Mouse (Mus musculus): ENCODE measurements around the gene Ybx2. TPM values are rescaled to one million over a fixed set of nuclear protein-coding genes. Genes with fewer than 3 reads are reported as not detected.
"Not testable (repeated sequence)": the region's sequence is repeated elsewhere in the genome, so short reads cannot be mapped to it uniquely, and the experiment has no call there.

Ybx2 gene
- total RNA-seq, 1 experiment from 2014 or later: 27.3 TPM

DNA sequence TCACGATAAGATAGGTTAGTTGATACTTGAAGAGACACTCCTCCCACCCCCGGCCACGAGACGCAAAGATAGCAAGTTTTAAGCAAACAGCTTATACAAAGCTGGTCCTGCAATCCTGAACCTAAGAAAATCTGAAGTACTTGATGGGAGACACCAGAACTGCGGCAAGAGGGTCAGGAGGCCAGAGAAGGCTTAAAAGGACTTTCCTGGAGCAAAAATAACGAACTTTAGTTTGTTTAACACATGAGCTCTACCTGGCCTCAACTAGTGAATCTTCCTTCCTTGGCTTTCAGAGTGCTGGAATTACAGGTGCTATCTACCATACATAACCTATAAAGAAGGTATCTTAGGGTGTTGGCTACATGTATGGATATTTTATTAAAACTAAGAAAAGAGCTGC lies 915 bp upstream of the Ybx2 start:
- no peak for DNase-seq

DNA sequence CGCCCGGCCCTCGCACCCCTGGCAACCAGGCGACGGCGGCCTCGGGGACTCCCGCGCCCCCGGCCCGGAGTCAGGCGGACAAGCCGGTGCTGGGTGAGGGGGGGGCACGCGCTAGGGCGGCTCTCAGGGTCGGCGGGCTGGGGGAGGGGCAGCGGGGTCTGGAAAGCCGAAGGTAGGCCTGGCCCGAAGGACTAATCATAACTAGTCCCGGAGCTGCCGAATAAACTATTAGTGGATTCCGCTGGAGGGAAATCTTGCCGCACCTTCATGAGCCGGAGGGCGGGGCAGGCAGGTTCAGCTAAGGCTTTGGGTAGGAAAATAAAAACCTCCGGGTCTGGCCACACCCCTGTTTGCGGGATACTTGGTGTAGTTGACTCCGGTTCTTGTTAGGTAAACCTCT lies 560 bp downstream of the Ybx2 start:
- DNase-seq: peak; percentile 55

DNA sequence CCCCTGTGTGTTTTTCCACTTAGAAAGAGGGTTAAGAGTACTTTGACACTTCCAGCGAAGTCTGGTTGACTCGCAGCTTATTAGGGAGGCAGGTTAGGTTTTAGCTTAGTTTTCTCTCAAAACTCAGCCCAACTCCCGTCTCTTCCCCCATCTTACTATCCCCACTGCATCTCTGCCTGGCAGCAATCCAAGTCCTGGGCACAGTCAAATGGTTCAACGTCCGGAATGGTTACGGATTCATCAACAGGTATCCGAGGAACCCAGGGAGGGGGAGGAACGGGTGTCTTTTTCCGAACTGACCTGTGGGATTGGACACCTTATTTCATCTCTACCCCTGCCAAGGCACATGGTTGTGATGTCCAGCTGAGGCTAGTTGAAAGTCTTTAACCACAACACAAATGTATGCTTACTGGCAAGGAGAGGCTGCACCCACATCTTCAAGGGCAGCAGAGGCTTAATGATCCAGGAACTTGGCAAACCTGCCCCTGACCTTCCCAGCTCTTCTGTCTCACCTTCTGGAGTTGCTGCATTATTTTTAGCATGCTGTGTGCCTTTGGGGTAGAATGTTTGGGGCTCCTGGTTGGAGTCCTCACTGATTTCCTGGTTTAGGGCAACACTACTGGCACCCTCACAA lies 1.2 kb downstream of the Ybx2 start:
- no peak for DNase-seq

DNA sequence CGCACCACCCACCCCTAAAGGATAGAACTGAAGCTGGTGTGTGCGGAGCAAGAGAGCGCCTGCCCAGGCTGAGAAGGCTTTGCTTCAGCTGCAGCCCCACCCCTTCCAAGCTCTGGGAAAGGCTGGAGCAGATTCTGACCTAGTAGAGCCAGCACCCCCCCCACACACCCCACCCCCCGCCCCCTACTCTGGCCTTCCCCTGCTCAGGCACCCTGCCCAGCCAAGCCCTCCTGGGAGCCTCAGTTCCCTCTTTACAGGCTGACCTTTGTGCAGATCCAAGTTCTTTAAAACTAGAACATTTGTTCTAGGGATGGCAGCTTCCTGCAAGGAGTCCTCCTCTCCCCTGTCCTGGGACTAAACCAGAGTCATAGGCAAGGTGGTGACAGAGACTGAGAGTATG lies 1.8 kb downstream of the Ybx2 start:
- peak; percentile 81 for DNase-seq

DNA sequence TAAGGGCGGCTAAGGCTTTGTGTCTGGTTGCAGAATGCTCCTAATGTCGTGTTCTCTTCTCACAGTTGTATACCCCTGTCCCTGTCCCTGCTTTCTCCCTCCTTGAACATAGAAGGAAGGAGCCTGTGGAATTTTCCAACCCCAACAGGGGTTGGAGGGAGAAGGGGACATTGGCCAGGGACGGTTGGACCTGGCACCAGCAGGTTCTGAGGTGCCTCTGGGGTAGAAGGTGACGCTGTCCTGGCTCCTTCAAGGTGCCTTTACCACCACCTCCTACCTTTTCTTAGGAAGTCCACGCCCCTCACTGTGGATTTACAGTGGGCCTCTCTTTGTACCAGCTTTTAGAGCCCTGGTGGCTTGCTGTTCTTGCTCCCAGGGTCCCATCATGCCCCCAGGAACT lies 2.2 kb downstream of the Ybx2 start:
- peak; percentile 14 for DNase-seq

DNA sequence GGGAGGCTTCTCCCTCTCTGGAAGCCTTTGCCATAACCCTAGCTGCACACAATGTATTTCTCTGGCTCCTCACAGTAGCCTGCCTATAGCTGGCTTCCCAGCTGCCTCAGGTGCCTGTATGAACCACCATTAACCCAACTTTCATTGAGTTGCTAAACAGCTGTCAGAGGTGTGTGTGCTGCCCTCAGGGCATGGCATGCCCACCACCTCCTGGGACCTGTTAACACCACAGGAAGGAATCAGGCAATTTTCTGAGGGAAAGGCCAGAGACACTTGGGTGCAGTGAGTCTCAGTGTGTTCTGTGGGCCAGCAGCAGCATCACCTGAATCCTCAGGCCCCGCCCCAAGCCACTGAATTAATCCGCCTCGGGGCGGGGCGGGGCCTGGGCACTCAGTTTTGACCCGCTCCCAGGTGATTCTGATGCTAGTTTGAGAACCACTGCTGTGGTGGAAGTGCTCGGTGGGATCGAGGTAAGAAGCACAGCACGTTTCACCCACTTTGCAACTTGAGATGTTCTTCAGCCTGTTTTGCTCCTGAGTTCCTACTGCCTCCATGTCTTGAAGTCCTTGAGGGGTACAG lies 2.9 kb downstream of the Ybx2 start:
- DNase-seq: peak; percentile 17

DNA sequence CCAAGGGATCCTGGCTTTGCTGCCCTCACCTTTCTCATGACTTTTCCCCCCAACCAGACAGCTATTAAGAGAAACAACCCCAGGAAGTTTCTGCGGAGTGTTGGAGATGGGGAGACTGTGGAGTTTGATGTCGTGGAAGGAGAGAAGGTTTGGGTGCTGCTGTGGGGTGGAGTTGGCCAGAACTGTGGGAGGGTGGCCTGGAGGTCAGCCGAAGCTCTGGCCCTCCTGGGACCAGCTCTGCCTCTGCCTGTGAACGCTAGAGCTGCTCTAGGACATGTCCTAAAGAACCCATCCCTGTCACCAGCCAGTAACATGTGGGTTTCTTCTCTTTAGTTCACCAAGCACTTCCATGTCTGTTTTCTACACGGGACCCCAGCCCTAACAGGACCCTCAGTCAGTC lies 3.6 kb downstream of the Ybx2 start:
- DNase-seq: peak; percentile 46

DNA sequence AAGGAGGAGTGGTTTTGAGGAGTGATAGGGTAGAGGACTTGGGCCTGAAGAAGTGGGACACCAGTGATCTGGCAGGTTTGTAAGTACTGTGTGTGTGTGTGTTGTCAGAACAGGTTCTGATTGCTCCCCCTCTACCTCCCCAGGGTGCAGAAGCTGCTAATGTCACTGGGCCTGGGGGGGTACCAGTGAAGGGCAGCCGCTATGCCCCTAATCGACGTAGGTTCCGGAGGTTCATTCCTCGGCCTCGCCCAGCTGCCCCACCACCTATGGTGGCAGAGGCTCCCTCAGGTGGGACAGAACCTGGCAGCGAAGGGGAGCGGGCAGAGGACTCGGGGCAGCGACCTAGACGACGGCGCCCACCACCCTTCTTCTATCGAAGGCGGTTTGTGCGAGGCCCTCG lies 4.1 kb downstream of the Ybx2 start:
- DNase-seq: no peak

DNA sequence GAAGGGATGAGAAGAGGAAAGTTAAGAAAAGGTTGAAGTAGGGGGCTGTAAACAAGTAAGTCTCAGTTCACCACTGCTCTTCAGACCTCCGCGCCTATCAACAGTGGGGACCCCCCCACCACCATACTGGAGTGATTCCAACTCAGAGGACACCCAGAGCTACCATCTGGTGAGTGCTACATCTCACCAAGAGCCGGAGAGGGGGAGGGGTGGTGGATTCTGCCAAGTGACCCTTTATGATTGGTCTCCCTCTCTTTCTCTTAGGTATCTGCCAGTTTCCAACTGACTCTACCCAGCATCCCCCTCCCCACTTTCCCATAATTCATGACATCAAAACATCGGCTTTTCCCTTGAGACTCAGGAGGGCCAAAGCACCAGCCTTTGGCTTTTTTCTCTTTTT lies 5.4 kb downstream of the Ybx2 start:
- DNase-seq: no peak

DNA sequence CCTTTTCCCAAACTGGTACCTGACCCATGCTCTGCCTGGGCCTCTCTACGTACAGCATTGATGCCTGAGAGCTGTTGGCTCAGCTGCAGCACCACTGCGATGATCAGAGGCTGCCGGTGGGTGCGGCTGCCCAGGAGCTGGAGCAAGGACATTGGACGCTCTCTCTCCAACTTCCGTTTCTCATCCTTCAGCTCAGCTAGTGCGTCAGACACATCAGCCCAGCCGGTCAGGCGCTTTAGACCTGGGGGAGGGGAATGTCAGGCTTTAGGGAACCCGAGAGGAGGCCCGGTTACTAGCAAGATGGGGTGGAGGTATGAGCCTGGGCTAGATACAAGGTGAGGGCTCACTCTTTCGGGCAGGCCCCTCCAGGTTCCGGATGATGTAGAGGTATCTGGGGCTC lies 9.6 kb downstream of the Ybx2 start:
- peak; percentile 81 for DNase-seq

DNA sequence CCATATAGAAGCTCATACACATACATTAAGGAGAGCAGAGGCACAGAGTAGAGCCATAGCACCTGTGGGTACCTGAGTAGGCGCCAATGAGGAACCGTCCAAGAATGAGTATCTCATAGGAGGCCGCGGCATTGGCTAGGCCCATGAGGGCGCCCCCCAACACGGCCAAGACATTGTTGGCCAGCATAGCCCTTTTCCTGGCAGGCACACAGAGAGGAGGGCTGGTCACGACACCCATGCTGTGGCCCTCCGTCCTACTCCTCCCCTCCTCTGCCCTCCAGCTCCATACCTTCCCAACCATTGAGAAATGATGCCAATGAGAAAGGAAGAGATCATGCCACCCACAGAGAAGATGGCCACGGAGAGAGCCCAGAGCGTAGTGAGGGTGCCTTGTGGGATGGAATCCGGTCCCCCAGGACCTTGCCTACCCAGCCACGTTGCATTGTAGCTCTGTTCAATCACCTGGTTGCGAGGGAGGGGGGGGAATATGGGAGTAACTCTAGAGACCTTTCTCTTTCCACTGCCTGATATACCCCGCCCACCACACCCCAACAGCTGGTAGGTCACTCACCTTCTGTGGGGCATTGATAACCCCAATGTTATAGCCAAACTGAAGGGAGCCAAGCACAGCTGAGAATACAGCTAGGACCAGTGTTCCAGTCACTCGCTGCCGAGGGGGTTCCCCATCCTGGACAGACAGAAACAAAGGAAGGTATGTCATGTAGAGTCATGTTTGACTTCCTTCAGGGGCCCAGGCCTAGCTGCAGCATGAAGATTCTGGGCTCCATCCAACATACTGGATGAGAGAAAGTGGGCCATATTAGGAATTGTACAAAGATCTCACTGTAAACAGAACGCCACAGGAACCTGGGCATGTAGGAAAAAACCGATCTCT lies 10.6 kb downstream of the Ybx2 start:
- DNase-seq: peak; percentile 9

DNA sequence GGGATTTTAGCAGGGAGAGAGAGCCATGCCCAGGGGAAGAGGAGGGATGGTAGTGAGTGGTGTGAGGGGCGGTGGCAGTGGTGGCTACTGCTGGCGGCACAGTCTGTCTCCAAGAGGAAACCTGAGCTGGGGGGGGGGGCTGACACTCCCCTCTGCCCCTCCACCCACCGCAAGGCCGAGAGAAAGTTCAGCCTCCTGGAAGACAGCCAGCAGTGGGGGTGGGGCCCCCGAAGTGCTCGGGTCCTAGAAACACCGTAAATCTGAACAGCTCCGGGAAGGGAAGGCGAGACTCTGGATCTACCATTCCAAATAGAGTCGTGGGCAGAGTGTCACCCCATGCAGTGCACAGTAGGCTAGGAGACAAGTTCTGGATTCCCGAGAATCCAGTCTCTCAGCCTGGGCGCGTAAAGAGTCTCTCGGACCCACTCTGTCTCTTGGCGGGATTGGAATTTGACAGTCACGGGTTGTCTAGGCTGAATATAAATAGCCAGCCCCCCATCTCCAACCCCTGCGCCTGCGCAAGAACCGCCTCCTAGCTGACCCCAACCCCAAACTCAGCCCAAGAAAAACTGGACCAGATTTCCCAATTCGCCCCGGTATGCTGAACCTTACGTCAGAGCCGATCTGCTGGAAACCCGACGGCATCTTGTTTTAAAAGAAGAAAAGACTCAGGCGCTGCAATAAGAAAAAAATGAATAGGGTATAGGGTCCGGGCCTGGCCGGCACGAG lies 11.9 kb downstream of the Ybx2 start:
- peak; percentile 86 for DNase-seq

DNA sequence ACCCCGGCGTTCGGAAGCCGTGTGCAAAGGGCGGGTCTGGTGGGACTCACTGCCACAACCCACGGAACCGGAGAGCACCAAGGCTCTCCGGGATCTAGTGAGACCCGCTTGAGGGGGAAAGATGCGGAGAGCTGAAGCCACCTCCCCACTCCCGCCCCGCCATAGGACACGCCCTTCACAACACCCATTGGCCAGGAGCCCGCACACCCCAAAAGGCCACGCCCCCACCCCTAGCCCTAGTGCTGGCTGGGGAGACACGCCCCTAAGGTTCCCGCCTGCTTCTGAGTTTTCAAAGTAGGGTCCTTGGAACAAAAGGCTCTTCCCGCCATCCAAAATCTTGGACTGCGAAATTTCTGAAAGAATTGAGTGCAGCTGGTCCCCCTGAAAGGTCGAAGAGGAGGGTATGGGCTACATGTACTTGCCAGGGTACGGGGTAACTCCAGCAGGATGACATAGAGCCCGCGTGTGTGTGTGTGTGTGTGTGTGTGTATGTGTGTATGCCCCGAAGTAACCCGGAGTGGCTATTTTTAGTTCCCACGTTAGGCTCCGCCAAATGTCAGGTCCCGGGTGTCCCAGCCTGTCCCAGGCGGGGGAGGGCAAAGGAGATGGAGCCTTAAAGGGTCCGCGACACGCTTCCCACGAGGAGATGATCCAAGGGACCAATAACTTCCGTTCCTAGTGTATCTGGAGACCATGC lies 12.6 kb downstream of the Ybx2 start, which contains the start of gene Slc2a4:
Gene Slc2a4, minus strand, starts transcription at position 123 of the 697 bp plus-strand sequence.
- peak; percentile 98 for DNase-seq

DNA sequence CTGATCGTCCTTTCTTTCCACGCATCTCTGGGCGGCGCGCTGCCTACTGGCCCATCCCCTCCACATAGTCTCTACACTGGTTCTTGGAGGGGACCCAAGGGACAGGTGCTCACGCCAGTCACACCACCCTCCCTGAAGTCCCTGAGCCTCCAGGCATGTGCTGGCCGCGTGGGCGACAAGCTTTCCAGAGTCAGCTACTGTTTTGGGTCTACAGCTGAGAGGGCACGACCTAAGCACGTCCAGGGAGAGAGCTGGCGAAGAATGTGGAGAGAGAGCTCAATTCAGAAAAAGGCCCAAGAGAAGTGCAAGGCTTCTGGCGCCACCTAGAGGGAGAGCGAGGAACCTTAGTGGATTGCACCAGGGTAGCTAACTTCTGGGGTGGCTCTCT lies 13.2 kb downstream of the Ybx2 start:
- peak; percentile 93 for DNase-seq

DNA sequence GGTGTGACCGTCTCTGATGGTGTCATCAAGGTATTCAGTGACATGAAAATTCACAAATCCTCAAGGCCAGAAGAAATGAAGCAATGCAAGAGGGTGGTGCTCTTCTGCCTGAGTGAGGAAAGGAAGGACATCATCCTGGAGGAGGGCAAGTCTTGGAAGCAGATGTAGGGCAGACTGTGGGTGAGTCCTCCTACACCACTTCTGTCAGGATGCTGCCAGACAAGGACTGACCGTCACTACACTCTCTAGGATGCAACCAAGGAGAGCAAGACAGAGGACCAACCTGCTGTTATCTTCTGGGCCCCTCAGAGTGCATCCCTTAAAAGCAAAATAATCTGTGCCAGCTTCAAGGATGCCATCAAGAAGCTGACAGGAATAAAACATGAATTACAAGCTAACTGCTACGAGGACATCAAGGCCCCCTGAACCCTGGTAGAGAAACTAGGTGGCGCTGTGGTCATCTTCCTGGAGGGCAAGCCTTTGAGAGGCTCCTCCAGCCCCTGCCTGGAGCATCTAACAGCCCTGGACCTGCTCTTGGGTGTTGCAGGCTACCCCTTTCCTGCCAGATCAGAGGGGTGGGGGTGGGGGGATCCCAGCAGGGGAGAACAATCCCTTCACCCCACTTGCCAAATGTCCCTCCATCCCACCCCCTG lies 15.3 kb downstream of the Ybx2 start:
- DNase-seq: peak; percentile 54

DNA sequence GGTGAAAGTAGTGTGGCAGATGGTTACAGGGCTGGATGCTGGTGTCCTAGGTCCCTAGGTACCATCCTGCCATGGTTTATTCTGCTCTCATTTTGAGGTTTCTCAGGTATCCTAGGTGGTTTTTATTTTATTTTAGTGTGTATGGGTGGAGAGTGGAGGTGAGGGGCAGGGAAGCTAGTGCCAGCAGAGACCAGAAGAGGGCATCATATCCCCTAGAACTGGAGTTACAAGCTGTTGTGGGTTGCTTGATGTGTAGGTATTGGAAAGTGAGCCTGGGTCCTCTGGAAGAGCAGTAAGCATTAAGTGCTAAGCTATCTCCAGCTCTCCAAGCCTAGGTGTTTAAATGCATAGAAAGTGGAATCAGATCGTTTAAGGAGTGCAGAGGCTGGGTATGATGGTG lies 16.7 kb downstream of the Ybx2 start:
- DNase-seq: no peak

DNA sequence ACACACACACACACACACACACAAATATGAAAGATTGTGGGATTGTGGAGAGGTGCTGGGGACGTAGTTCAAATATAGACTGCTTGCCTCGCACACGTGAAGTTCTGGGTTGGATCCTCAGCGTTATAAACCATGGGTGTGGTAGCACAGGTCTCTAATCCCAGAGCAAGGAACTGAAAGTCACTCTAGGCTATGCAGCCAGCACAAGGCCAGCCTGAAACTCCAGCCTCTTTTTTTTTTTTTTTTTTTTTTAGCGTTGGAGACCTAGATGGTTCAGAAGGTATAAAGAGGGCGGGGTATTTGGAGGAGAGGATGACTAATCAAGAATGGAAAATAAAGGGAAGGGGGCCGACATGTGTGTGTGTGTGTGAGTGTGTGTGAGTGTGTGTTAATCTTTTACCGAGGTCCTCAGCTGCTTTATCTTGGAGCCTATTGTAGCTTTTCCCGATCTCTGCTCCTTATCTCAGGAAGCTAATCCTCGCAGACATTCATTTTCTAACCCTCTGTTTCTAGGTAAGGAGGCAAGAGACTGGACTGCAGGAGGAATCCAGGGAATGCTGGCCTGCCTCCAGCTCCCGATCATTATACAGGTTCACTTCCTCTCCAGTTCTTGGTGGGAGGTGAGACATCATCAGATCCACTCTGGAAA lies 17.8 kb downstream of the Ybx2 start:
- no peak for DNase-seq

DNA sequence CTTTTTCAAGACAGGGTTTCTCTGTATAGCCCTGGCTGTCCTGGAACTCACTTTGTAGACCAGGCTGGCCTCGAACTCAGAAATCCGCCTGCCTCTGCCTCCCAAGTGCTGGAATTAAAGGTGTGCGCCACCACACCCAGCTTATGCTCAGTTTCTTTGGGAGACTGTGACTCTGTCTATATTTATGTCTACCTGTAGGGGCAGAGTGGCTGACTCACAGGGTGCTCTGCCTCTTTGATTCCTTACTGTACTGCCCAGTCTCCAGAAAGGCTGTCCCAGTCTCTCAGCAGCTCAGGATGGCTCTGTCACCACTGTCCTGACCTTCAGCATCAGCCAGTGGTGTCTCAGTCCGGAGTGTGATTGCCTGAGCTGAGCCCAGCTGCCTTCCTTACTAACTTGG lies 20.0 kb downstream of the Ybx2 start:
- not testable (repeated sequence) for DNase-seq

DNA sequence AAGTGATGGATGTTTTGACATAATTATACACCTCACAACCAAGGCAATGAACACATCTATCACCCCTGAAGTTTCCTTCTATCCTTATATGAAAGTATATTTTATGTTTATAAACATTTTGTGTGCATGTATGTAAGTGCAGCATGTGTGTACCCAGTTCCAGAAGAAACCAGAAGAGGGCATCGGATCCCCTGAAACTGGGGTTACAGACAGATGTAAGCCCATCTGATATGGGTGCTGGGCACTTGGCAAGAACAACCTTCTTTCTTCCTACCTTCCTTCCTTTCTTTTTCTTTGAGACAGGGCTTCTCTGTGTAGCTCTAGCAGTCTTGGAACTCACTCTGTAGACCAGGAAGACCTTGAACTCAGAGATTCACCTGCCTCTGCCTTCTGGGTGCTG lies 20.6 kb downstream of the Ybx2 start:
- no peak for DNase-seq

DNA sequence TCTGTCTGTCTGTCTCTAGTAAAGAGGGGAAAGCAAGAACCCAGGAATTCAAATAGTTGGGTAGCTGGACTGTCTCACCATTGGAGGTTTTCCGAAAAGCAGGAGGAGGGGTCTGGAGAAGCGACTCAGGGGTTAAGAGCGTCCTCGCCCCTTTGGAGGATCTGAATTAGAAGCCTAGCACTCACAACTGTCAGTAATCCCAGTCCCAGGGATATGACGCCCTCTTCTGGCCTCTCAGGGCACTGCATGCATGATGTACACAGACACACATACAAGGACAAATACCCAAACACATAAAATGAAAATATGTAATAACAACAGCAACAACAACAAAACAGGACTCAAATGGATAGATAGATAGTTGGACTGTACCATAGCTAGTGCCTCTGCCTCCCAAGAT lies 25.0 kb downstream of the Ybx2 start:
- DNase-seq: peak; percentile 50

DNA sequence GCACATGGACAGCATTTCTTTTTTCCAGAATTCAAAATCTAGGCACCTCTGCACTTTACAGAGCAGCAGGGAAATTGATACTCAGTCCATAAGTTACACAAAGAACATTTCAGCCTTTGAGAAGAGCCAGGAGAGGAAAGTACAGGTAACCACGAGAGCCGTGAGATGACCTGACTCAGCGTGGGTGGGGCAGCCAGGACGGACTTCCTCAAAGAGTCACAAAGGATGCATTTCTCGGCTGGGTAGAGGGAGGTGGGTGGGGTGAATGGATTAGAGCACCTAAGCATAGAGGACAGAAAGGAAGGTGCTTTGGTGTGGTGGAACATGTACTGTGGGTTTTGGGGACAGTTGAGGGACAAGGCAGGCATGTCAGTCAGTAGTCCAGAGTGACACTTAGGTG lies 26.2 kb downstream of the Ybx2 start:
- no peak for DNase-seq

Data from adrenal gland, postnatal 14 days (tissue).